Mouse (Mus musculus) frontal cortex, postnatal 36 days (tissue): ENCODE results near the gene Olfr8.
"Not testable (repeated sequence)": the region's sequence is repeated elsewhere in the genome, so short reads cannot be mapped to it uniquely, and the experiment has no call there.

ENCODE experiments used
- DNase-seq, 2 experiments: peaks; one replicate each; pipeline ENCODE4 v3.0.0; 2022; ENCODE audit warnings: low spot score in 2 of 2

Olfr8 gene

DNA sequence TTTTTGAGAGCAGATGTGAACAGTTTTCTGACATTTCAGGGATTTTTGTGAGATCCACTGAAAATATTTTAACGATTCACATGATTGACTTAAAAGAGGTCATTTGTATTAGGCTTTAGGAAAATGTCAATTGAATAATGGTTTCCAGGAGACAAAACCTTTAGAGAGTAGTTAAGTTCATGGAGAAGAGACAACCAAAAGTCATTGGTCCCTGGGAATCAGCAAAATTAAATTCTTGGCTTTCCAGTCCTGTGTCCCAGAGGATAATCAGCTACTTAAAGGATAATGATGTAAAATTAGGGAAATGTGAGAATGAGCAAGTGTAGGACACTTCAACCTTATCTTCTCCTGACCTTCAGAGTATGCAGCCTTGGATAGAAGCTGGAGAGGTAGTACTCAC, at the start of gene Olfr8:
Olfr8 (plus strand) TSS at position 301 of the 400 bp plus-strand sequence.
- DNase-seq, result not testable (repeated sequence)

DNA sequence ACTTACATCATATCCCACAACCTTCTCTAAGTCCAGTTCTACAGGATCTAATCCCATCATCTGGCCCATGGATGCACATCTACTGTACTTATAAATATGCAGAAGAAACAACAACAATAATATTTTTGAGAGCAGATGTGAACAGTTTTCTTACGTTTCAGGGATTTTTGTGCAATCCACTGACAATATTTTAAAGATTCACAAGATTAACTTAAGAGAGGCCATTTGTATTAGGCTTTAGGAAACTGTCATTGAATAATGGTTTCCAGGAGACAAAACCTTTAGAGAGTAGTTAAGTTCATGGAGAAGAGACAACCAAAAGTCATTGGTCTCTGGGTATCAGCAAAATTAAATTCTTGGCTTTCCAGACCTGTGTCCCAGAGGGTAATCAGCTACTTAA, 37.6 kb upstream of the Olfr8 start, which contains the start of gene Olfr1354:
Olfr1354 (plus strand) TSS at position 301 of the 400 bp plus-strand sequence.
- DNase-seq, result not testable (repeated sequence)

DNA sequence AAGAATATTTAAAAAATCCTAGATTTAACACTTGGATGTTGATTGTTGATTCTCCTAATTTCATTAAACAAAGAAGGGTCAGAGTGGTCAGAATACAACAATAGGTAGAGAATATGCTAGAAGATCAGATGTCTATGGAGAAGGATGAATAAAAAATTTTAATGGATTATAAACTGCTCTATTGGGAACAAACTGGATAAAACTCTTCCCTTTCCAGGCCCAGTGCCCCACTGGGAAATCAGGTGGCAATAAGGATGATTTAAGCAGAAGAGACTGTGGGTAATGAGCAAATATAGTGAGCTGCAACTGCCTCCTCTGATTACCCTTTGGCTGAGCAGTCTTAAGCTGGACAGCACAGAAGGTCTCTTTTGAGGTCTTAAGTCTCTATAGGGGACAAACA, 12.6 kb downstream of the Olfr8 start, which contains the start of gene Olfr1353:
Olfr1353 (plus strand) TSS at position 301 of the 400 bp plus-strand sequence.
- DNase-seq, result not testable (repeated sequence)

DNA sequence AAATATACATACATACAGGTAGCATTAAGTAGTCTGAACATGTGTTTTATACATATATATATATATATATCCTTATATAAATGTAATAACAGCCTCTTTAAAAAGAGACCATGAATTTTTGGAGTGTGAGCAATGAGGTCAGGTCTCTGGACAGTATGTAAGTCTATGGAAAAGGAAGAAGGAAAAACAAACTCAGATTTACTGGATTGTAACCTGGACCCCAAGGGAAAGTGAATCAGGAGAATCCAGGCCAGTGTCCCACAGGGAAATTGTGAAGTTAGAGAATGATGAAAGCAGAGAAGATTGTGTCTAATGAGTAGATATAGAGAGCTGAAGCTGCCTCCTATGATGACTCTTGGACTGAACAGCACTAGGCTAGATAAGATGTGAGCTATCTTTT, 30.3 kb downstream of the Olfr8 start, which contains the start of gene Olfr1352:
Olfr1352 (plus strand) TSS at position 301 of the 400 bp plus-strand sequence.
- no peak for DNase-seq
